Mouse (Mus musculus) A20 (cell line): ENCODE results near the gene Jpt1.
"Not testable (repeated sequence)": the region's sequence is repeated elsewhere in the genome, so short reads cannot be mapped to it uniquely, and the experiment has no call there.

Experiments used
- DNase-seq: peaks from one replicate; pipeline ENCODE4 v3.0.0-alpha.2; 2011; ENCODE audit warnings: low read depth, low spot score

Jpt1 gene

GRCm38 (mm10) chr11:115512407-115513183 lies 1.6 kb downstream of the Jpt1 start:
- DNase-seq: peak; percentile 84

- DNase-seq: no peak
These were observed 2.2 kb downstream of the Jpt1 start for GRCm38 (mm10) chr11:115512004-115512403.

GRCm38 (mm10) chr11:115511121-115511520 lies 3.1 kb downstream of the Jpt1 start:
- DNase-seq: no peak

- peak; percentile 58 for DNase-seq
These were observed 3.7 kb downstream of the Jpt1 start for GRCm38 (mm10) chr11:115510507-115510888.

DNA sequence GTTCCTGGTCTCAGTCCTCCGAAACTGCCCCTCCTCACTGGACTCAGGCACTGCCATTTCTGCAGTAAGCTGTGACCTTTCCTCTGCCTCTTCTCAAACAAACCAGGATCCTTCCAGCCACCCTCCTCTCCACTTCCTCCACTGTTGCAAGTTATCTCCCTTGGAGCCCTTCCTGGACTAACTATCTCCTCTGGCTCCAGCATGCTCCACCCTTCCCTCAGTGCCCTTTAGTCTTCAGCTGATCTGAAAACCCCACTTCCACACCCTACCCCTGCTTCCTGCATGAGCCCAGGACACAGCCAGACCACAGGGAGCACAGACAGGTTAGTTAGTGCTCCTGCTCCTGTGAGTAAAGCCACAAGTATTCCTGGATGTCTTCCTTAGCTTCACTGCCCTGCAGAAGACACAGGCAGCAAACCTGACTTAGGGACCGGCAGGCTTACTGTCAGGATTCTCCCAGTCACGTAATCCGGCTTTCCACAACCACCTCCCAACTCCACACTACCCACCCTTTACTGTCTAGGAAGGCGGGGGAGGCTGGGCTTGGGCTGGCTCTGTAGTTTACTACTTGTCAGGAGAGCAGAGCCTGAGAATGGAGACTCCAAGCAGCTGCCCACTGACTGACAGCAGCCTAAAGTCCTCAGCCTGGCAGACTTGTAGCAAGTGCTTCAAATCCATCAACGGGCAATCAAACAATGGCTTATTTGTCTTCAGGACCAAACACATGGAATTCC lies 4.2 kb downstream of the Jpt1 start:
- no peak for DNase-seq

DNA sequence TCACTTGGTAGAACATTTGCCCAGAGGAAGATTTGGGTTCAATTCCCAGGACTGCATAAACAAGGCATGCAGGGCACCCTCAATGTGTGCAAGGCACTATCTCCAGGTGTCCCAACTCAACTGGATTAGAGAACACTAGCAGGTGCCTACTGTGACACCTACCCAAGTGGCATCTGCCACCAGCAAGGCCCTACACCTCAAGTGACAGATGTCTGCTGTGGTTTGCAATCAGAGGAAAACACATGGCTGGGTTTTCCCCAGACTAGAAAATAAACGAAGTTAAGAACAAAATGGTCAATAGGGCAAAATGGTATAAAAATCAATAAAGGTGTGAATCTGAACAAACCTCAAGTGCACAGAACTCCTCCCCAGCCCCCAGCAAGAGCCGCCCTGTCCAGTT lies 6.1 kb downstream of the Jpt1 start:
- peak; percentile 66 for DNase-seq

DNA sequence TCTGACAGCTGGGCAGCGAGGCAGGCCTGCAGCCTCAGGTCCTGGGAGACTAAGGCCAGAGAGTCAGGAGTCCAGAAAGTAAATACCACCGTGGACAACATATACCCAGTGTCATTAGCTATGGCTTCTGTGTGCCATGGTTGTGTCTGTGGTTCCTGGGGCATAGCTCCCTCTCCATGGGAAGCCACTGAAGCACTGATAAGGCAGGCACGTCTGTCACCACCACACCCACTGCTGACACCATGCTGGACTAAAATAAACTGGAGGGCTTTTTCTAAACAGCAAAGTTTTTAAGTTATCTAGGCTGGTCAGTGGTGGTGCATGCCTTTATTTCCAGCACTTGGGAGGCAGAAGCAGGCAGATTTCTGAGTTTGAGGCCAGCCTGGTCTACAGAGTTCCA lies 7.6 kb downstream of the Jpt1 start:
- no peak for DNase-seq

GRCm38 (mm10) chr11:115502636-115503035 lies 11.6 kb downstream of the Jpt1 start:
- DNase-seq: no peak

DNA sequence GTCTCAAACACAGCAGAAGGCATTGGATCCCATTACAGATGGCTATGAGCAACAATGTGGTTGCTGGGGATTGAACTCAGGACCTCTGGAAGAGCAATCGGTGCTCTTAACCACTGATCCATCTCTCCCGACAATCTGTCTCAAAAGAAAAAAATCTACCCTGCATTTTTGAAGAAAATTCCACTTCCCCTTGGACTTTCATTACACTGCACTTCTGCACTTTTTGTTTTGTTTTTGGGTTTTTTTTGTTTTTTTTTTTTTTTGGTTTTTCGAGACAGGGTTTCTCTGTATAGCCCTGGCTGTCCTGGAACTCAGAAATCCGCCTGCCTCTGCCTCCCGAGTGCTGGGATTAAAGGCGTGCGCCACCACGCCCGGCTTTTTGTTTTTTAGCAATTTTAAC lies 17.6 kb downstream of the Jpt1 start:
- not testable (repeated sequence) for DNase-seq

DNA sequence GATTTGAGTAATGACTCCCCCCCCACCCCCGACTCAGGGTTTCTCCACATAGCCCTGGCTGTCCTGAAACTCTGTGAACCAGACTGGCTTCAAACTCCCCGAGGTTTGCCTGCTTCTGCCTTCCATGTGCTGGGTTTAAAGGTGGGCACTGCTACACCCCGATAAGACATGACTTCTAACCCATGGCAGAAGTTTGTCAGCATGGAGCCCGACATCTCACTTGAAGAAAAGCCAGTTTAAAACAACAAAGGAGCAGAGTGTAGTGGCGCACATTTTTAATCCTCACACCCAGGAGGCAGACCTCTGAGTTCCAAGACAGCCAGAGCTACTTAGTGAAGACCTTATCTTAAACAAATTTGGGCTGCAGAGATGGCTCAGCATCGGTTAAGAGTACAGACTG lies 21.8 kb downstream of the Jpt1 start:
- DNase-seq: no peak

DNA sequence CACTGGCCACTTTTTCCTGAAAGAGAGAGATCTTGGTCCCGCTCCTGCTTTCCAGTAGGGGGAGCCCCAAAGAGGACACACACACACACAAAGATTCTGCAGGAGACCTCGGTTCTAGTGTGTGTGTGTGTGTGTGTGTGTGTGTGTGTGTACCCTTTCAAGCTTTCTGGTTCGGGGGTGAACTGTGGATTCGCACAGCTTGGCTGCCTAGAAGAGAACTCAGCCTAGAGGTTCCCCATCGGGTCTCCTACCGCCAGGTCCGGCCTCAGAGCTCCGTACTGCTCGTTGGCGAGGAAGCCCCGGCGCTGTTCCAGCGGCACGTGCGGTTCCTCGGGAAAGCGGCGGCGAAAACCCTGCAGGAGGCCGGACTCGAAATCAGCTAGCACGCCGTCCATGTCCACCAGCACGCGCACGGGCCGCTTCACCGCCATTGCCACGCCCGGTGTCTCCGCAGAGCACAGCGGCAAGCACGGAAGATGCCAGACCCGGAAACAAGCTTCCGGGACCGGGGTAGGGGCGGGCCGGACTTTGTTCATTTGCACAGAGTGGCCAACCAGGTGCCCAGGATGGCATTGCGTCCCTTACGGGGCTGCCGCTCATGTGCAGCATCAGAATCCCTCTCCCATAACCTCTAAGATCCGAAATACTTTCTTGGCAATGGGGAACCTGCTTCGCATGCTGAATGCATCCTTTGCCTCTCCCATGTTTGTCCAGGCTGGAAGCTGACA lies 22.7 kb downstream of the Jpt1 start, which contains the start of gene Nt5c:
Nt5c (minus strand) TSS at position 507 of the 728 bp plus-strand sequence.
- peak; percentile 91 for DNase-seq

- DNase-seq: no peak
These were observed 23.5 kb downstream of the Jpt1 start for GRCm38 (mm10) chr11:115490441-115491355.

DNA sequence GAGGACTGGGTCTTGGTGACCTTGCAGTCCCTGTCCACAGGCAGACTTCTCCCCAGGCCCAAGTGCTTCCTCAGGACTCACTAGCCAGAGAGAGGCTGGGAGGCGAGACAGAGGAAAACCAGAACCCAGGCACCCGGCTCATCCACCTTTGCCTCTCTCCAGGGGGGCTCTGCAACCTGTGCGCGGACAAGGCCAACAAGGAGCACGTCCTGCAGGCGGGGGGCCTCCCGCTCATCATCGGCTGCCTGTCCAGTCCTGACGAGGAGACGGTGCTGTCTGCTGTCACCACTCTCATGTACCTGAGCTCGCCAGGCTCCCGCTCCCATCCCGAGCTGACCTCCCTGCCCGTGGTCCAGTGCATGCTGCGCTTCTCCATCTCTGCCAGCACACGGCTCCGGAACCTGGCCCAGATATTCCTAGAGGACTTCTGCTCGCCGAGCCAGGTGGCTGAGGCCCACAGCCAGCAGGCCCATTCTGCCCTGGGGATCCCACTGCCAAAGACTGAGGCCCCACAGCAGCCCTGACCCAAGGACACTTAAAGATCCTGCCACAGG lies 25.6 kb downstream of the Jpt1 start:
- no peak for DNase-seq

- no peak for DNase-seq
These were observed 29.0 kb downstream of the Jpt1 start for GRCm38 (mm10) chr11:115485155-115485554.

DNA sequence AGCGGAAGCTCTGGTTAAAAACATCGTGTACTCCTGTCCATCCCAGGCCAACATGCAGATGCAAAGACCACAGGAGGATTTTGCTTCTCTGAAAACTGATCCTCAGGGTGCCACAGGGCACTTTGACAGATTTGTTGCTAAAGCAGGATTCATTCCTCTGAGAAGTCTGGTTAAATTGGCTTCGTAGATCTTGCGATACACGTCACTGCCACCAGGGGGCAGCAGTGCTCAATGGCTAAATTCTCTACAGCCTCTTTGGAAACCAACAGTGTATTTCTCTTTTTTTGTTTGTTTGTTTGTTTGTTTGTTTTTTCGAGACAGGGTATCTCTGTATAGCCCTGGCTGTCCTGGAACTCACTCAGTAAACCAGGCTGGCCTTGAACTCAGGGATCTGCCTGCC lies 30.5 kb downstream of the Jpt1 start:
- DNase-seq: peak; percentile 73

DNA sequence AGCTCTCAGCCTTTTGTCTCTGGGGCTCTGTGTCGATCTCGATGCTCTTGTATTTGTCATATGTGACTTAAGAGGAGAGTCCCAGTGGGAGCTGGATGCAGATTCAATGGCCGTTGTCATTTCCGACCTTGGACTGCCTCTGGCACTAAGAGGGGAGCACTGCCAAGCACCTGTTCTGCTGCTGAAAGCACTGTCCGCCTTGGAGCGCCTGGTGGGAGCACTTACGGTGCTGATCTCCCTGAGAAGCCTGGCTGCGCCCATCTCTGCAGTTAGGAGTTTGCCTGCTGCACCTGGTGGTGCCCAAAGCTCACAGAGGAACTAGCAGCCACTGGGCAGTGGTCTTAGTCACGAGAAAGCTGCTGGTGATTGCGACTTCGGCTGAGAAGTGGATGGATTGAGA lies 30.9 kb downstream of the Jpt1 start:
- DNase-seq: no peak

GRCm38 (mm10) chr11:115481553-115482259 lies 32.5 kb downstream of the Jpt1 start:
- no peak for DNase-seq

- DNase-seq: no peak
These were observed 35.8 kb downstream of the Jpt1 start for GRCm38 (mm10) chr11:115478296-115478938.

GRCm38 (mm10) chr11:115477388-115477787 lies 36.8 kb downstream of the Jpt1 start:
- DNase-seq: not testable (repeated sequence)

GRCm38 (mm10) chr11:115476630-115477029 lies 37.6 kb downstream of the Jpt1 start:
- not testable (repeated sequence) for DNase-seq
